Mouse (Mus musculus): ENCODE results near the gene Pik3r2. TPM values are rescaled to one million over a fixed set of nuclear protein-coding genes. Genes with fewer than 3 reads are reported as not detected.
A peak's percentile ranks its signal among the peaks of the same experiment; 100 is the strongest.

Gene Pik3r2
- polyA plus RNA-seq, 1 experiment from 2014 or later, result 21.5 TPM

DNA sequence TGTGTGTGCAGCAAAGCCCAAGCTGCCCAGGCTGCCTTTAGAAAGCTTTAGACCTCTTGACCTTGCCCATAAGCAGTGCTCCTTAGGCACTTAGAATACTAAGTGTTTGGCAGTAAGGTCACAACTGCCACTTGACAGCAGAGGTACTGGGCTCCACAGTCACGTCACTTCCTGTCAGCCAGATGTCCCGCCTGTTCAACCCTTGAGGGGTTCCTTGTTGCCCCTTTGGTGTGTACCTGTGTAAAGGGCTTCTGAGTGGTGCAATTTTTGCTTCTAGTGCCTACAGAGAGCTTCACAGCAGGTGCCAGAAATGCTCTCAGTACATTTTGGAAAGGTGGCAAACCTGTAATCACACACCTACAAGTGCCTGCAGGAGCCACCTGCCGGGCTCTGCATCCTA, 38.3 kb downstream of the Pik3r2 start:
- WGBS (ENCODE audit: insufficient replicate concordance), result 51% methylated on average over 3 of the region's 3 CpGs
- Histone ChIP-seq H3K4me1 (ENCODE audit: control insufficient read depth, insufficient read depth, low read length) (peaks cover 20% of the 10 kb centered on the region), H3K4me3 (ENCODE audit: low read depth, low read length) (no peak overlapping the region), H3K36me3 (ENCODE audit: control insufficient read depth, insufficient read depth, low read length) (no peaks in the 10 kb centered on the region), H3K27ac (ENCODE audit: low read depth, low read length) (no peak overlapping the region), H3K4me2 (no peak overlapping the region), H3K27me3 (ENCODE audit: control insufficient read depth, insufficient read depth, low read length) (peaks cover 24% of the 10 kb centered on the region), H3K9ac (ENCODE audit: low read depth, low read length) (no peak overlapping the region), H3K9me3 (replicated peaks; ENCODE audit: control insufficient read depth, low read length) (no peaks in the 10 kb centered on the region)
- ATAC-seq (replicated peaks; ENCODE audit: insufficient number of reproducible peaks, low FRiP score, low TSS enrichment), result no peak

DNA sequence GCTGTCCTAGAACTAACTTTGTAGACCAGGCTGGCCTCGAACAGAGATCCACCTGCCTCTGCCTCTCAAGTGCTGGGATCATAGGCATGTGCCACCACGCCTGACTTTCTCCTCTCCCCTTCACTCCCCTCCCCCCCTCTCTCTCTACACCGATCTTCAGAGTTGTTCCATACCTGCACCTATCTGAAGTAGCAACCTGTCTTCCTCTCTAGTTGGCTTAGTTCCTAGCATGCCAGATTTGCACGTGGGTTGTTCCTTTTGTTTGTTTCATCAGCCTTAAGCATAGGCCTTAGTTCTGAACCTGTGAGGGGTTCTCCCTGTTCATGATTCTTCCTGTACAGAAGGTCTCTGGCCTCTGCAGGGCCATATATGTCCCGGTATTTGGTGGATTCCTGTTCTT, 38.8 kb downstream of the Pik3r2 start:
- Histone ChIP-seq H3K36me3 (ENCODE audit: control insufficient read depth, insufficient read depth, low read length) (no peaks in the 10 kb centered on the region), H3K27me3 (ENCODE audit: control insufficient read depth, insufficient read depth, low read length) (peaks cover 24% of the 10 kb centered on the region), H3K27ac (ENCODE audit: low read depth, low read length) (no peak overlapping the region), H3K4me2 (no peak overlapping the region), H3K4me1 (ENCODE audit: control insufficient read depth, insufficient read depth, low read length) (peaks cover 15% of the 10 kb centered on the region), H3K9me3 (replicated peaks; ENCODE audit: control insufficient read depth, low read length) (no peaks in the 10 kb centered on the region), H3K9ac (ENCODE audit: low read depth, low read length) (no peak overlapping the region), H3K4me3 (ENCODE audit: low read depth, low read length) (no peak overlapping the region)
- 65% methylated on average over 5 of the region's 5 CpGs for WGBS (ENCODE audit: insufficient replicate concordance)
- ATAC-seq (replicated peaks; ENCODE audit: insufficient number of reproducible peaks, low FRiP score, low TSS enrichment), result no peak

DNA sequence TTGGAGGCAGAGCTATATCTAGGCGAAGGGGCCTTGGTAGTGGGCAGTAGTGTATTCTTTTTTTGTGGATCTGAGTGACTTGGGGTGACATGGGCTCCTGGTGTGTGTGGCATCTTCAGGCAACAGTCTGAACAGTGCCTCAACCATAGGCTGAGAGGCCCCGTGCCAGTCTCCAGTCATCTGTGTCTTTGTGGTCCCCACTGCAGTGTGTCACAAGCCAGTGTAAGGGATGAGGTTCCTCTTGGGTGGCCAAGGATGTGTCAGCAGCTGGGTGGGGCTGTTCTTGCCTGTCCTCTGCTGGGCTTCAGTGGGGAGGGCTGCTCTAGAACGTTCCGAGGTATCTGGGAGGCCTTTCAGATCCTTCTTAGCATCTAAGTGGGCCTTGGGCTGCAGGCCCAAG, 45.6 kb downstream of the Pik3r2 start:
- no peak overlapping the region for H3K4me3 ChIP-seq (ENCODE audit: low read depth, low read length)
- H3K9me3 ChIP-seq (replicated peaks; ENCODE audit: control insufficient read depth, low read length), result no peaks in the 10 kb centered on the region
- H3K9ac ChIP-seq (ENCODE audit: low read depth, low read length), result no peak overlapping the region
- WGBS (ENCODE audit: insufficient replicate concordance), result 83% methylated on average over 4 of the region's 4 CpGs
- H3K4me2 ChIP-seq, result no peak overlapping the region
- peaks cover 69% of the 10 kb centered on the region for H3K27me3 ChIP-seq (ENCODE audit: control insufficient read depth, insufficient read depth, low read length)
- H3K4me1 ChIP-seq (ENCODE audit: control insufficient read depth, insufficient read depth, low read length), result no peaks in the 10 kb centered on the region
- H3K27ac ChIP-seq (ENCODE audit: low read depth, low read length), result no peak overlapping the region
- no peak for ATAC-seq (replicated peaks; ENCODE audit: insufficient number of reproducible peaks, low FRiP score, low TSS enrichment)
- H3K36me3 ChIP-seq (ENCODE audit: control insufficient read depth, insufficient read depth, low read length), result no peaks in the 10 kb centered on the region

DNA sequence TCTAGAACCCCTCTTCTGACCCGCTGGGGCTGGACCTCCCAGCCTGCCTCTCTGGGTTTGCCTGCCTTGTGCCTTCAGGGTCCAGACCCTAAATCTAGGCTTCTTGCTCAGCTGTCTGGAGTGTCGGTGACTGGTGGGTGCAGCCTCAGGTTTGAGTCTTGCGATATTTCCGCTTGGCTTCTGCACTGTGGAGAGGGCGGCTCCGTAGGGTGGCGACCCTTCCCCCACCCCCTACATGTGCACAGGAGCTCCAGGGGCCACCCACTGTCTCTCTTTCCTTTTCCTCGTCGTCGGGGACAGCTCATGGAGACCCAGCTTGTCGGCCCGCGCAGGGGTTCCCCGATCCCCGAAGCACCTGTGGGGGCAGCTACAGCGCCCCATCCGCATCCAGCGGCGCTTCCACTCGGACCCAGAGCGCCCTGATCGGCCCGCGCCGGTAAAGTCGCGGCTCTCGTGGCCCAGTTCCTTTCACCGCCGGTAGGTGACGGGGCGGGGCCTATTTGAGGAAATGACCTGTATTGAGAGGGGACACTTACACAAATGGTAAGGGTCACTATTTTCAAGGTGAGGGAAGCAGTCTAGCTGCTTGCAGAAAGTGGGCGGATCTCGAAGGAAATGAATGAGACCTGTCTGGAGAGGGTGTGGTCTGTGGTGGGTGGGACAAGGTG, 46.6 kb downstream of the Pik3r2 start:
- H3K36me3 ChIP-seq (ENCODE audit: control insufficient read depth, insufficient read depth, low read length), result no peaks in the 10 kb centered on the region
- H3K4me3 ChIP-seq (ENCODE audit: low read depth, low read length), result peak overlapping the region; percentile 33
- no peak for ATAC-seq (replicated peaks; ENCODE audit: insufficient number of reproducible peaks, low FRiP score, low TSS enrichment)
- H3K4me2 ChIP-seq, result peak overlapping the region; percentile 60
- WGBS (ENCODE audit: insufficient replicate concordance), result 2% methylated on average over 34 of the region's 34 CpGs
- H3K9me3 ChIP-seq (replicated peaks; ENCODE audit: control insufficient read depth, low read length), result no peaks in the 10 kb centered on the region
- H3K9ac ChIP-seq (ENCODE audit: low read depth, low read length), result 0 out of 2 replicates have a peak overlapping the region, but pooled peaks have one; percentile 17
- no peaks in the 10 kb centered on the region for H3K4me1 ChIP-seq (ENCODE audit: control insufficient read depth, insufficient read depth, low read length)
- H3K27me3 ChIP-seq (ENCODE audit: control insufficient read depth, insufficient read depth, low read length), result peaks cover 69% of the 10 kb centered on the region
- H3K27ac ChIP-seq (ENCODE audit: low read depth, low read length), result no peak overlapping the region

DNA sequence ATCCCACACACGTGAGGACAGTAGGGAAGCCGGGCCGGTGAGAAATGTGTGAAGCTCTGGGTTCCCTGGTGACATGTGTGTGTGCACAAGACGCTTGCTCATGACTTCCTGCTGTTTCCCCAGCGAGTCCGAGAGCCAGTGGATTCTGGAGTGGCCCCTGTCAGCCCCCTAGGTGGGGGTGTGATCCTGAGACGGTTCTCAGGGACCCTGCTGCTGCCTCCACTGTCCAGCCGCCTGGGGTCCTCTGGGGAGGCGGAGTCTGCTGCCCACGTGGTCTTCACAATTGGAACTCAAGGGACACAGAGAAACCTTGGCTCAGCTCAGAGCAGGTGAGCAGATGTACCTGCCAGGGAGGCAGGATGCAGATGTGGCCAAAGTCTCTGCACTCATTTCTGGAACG, 49.8 kb downstream of the Pik3r2 start:
- no peaks in the 10 kb centered on the region for H3K4me1 ChIP-seq (ENCODE audit: control insufficient read depth, insufficient read depth, low read length)

GRCm38 (mm10) chr8:70725792-70726447, 50.6 kb downstream of the Pik3r2 start:
- peaks cover 49% of the 10 kb centered on the region for H3K27me3 ChIP-seq (ENCODE audit: control insufficient read depth, insufficient read depth, low read length)
- no peaks in the 10 kb centered on the region for H3K4me1 ChIP-seq (ENCODE audit: control insufficient read depth, insufficient read depth, low read length)
- H3K4me3 ChIP-seq (ENCODE audit: low read depth, low read length), result no peak overlapping the region
- 23% methylated on average over 14 of the region's 14 CpGs for WGBS (ENCODE audit: insufficient replicate concordance)
- no peak overlapping the region for H3K4me2 ChIP-seq
- no peaks in the 10 kb centered on the region for H3K36me3 ChIP-seq (ENCODE audit: control insufficient read depth, insufficient read depth, low read length)
- no peak for ATAC-seq (replicated peaks; ENCODE audit: insufficient number of reproducible peaks, low FRiP score, low TSS enrichment)
- no peak overlapping the region for H3K27ac ChIP-seq (ENCODE audit: low read depth, low read length)
- no peaks in the 10 kb centered on the region for H3K9me3 ChIP-seq (replicated peaks; ENCODE audit: control insufficient read depth, low read length)
- no peak overlapping the region for H3K9ac ChIP-seq (ENCODE audit: low read depth, low read length)

More for the DNA sequence above, 49.8 kb downstream of the Pik3r2 start:
- Histone ChIP-seq H3K36me3 (ENCODE audit: control insufficient read depth, insufficient read depth, low read length) (no peaks in the 10 kb centered on the region), H3K4me3 (ENCODE audit: low read depth, low read length) (no peak overlapping the region), H3K9me3 (replicated peaks; ENCODE audit: control insufficient read depth, low read length) (no peaks in the 10 kb centered on the region), H3K9ac (ENCODE audit: low read depth, low read length) (no peak overlapping the region), H3K4me2 (no peak overlapping the region), H3K27ac (ENCODE audit: low read depth, low read length) (no peak overlapping the region), H3K27me3 (ENCODE audit: control insufficient read depth, insufficient read depth, low read length) (peaks cover 55% of the 10 kb centered on the region)
- ATAC-seq (replicated peaks; ENCODE audit: insufficient number of reproducible peaks, low FRiP score, low TSS enrichment), result no peak
- WGBS (ENCODE audit: insufficient replicate concordance), result 46% methylated on average over 11 of the region's 11 CpGs

DNA sequence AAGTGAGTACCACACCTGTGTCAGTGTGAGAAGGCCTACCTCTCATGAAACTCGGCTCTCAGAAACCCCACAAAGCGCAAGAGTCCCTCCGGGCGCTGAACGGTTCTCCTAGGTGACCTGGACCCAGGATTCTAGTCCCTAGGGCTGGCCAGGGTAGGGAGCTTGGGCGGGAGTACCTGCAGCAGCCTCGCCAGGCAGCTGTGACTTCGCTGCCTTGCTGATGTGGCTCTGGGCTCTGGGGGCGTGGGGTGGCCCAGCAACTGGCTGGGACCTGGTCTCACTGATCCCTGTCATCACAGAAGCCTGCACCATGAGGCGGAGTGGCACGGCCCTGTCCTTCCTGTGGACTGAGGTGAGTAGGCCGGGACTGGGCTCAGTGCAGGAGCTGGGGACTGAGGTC, 52.3 kb downstream of the Pik3r2 start:
- Histone ChIP-seq H3K4me2 (no peak overlapping the region), H3K9ac (ENCODE audit: low read depth, low read length) (no peak overlapping the region), H3K4me1 (ENCODE audit: control insufficient read depth, insufficient read depth, low read length) (no peaks in the 10 kb centered on the region), H3K27ac (ENCODE audit: low read depth, low read length) (no peak overlapping the region), H3K4me3 (ENCODE audit: low read depth, low read length) (no peak overlapping the region), H3K27me3 (ENCODE audit: control insufficient read depth, insufficient read depth, low read length) (peaks cover 34% of the 10 kb centered on the region), H3K36me3 (ENCODE audit: control insufficient read depth, insufficient read depth, low read length) (no peaks in the 10 kb centered on the region), H3K9me3 (replicated peaks; ENCODE audit: control insufficient read depth, low read length) (no peaks in the 10 kb centered on the region)
- no peak for ATAC-seq (replicated peaks; ENCODE audit: insufficient number of reproducible peaks, low FRiP score, low TSS enrichment)
- 69% methylated on average over 12 of the region's 12 CpGs for WGBS (ENCODE audit: insufficient replicate concordance)

DNA sequence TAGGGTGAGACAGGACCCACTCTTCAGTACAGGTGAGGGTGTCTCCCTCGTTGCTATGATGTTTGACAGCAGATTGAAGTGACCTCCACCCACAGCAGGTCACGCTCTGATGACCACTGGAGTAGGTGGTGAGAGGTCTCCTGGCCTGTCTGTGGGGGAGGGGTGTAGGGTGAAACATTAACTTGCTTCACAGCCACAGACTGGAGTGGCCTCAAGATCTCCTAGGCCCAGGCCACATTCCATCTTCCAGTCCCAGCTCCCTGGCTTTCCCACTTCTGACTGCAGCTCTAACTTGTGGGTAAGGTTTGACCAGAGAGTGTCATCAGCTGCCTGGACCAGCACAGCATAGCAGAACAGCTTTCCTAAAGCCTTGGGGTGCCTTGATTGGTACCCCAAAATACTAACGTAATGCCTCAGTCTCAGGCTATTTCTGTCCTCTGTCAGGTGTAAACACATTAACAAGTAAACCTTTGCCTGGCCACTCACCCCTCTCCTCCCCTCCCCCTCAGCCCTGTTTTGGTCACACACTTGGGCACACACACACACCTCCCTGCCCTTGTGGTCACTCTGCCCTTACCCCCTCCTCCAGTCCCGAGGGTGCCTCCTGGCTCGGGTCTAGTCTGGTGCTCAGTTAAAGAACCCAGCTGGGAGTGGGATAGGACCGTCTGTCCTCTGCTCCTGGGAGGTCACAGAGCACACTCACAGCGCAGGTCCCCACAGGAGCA, 52.9 kb downstream of the Pik3r2 start, which contains the start of gene Pde4c:
TSS of gene Pde4c (plus strand) at position 235 of the 725 bp plus-strand sequence.
- 50% methylated on average over 7 of the region's 7 CpGs for WGBS (ENCODE audit: insufficient replicate concordance)

More for the DNA sequence above, 52.9 kb downstream of the Pik3r2 start, which contains the start of gene Pde4c:
- ATAC-seq (replicated peaks; ENCODE audit: insufficient number of reproducible peaks, low FRiP score, low TSS enrichment), result no peak
- Histone ChIP-seq H3K27ac (ENCODE audit: low read depth, low read length) (no peak within 1 kb of the TSS), H3K36me3 (ENCODE audit: control insufficient read depth, insufficient read depth, low read length) (no peaks in the 10 kb centered on the region), H3K9me3 (replicated peaks; ENCODE audit: control insufficient read depth, low read length) (no peaks in the 10 kb centered on the region), H3K9ac (ENCODE audit: low read depth, low read length) (no peak within 1 kb of the TSS), H3K4me3 (ENCODE audit: low read depth, low read length) (no peak within 1 kb of the TSS), H3K27me3 (ENCODE audit: control insufficient read depth, insufficient read depth, low read length) (peaks cover 28% of the 10 kb centered on the region), H3K4me1 (ENCODE audit: control insufficient read depth, insufficient read depth, low read length) (no peaks in the 10 kb centered on the region), H3K4me2 (no peak within 1 kb of the TSS)
